Mouse (Mus musculus): ENCODE measurements around the gene Btg3.

DNA sequence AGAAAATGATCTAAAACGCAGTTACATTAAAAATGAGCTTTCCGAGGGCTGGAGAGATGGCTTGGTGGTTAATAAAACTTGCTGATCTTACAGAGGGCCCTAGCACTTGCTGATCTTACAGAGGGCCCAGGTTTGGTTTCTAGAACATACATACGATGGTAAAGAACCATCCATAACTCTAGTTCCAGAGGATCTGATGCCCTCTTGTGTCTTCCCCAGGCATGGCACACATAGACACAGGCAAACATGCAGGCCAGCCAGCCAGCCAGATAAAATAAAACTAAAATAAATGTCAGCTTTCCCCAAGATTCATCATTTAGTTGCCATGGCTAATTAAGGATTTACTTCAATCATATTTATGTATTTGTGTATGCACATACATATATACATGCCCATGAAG, 19.2 kb downstream of the Btg3 start:
- no peak for TF ChIP-seq POLR2A (IDR thresholded peaks at IDR 0.05; ENCODE audit: insufficient read length, low read depth)
- TF ChIP-seq E2F4 (IDR thresholded peaks at IDR 0.05; ENCODE audit: insufficient read depth), result no peak
- TF ChIP-seq POLR2AphosphoS2 (IDR thresholded peaks at IDR 0.05; ENCODE audit: insufficient read length, low read depth), result no peak
- TF ChIP-seq TCF12 (IDR thresholded peaks at IDR 0.05; ENCODE audit: insufficient read depth, poor library complexity, severe bottlenecking), result no peak
- TF ChIP-seq MYOD1 (IDR thresholded peaks at IDR 0.05; ENCODE audit: control insufficient read depth in 1 of 3, insufficient read length in 2 of 3, low read depth in 2 of 3), result no peak
- no peak for TF ChIP-seq USF1 (IDR thresholded peaks at IDR 0.05; ENCODE audit: low read depth)
- no peak for TF ChIP-seq MAX (IDR thresholded peaks at IDR 0.05; ENCODE audit: low read depth)
- no peak for TF ChIP-seq CEBPB (IDR thresholded peaks at IDR 0.05; ENCODE audit: insufficient read depth, poor library complexity, severe bottlenecking)
- TF ChIP-seq TCF3 (IDR thresholded peaks at IDR 0.05; ENCODE audit: insufficient read length, low read depth), result no peak
